Mouse (Mus musculus): ENCODE results near the gene Nmu. TPM values are rescaled to one million over a fixed set of nuclear protein-coding genes. Genes with fewer than 3 reads are reported as not detected.
A peak's percentile ranks its signal among the peaks of the same experiment; 100 is the strongest.

The Nmu gene
- polyA plus RNA-seq (2015; fragmentation: Nextera tagmentation; extraction: Ambion mirVana): 0.17 TPM in 1 of 2 replicates, not detected in the other

GRCm38 (mm10) chr5:76363453-76364104, at the start of gene Nmu:
Gene Nmu, minus strand, starts transcription at chr5:76363788.
- ATAC-seq (ENCODE audit: insufficient read depth, low FRiP score): no peak

GRCm38 (mm10) chr5:76411697-76412096, 48.1 kb upstream of the Nmu start:
- no peaks in the 10 kb centered on the region for H3K9me3 ChIP-seq (replicated peaks; ENCODE audit: control insufficient read depth, low read length)
- H3K36me3 ChIP-seq (ENCODE audit: control insufficient read depth, insufficient read depth, low read length): no peaks in the 10 kb centered on the region
- no peak overlapping the region for H3K27ac ChIP-seq (ENCODE audit: low read length)
- H3K27me3 ChIP-seq (ENCODE audit: control insufficient read depth, insufficient read depth, low read length): no peaks in the 10 kb centered on the region
- no peak overlapping the region for H3K4me3 ChIP-seq (replicated peaks; ENCODE audit: low read length)
- no peak overlapping the region for H3K9ac ChIP-seq (ENCODE audit: low read length)
- no peaks in the 10 kb centered on the region for H3K4me1 ChIP-seq (ENCODE audit: control insufficient read depth, insufficient read depth, low read length)
- ATAC-seq (ENCODE audit: insufficient read depth, low FRiP score): no peak
- no peak overlapping the region for H3K4me2 ChIP-seq (ENCODE audit: low read depth, low read length)
- 49% methylated on average over 4 of the region's 4 CpGs for WGBS

More at GRCm38 (mm10) chr5:76363453-76364104, at the start of gene Nmu:
- WGBS: 5% methylated on average over 35 of the region's 35 CpGs
- Histone ChIP-seq H3K4me2 (ENCODE audit: low read depth, low read length) (peak within 1 kb of the TSS; percentile 58), H3K36me3 (ENCODE audit: control insufficient read depth, insufficient read depth, low read length) (no peaks in the 10 kb centered on the region), H3K4me3 (replicated peaks; ENCODE audit: low read length) (peak within 1 kb of the TSS; percentile 36), H3K9me3 (replicated peaks; ENCODE audit: control insufficient read depth, low read length) (no peaks in the 10 kb centered on the region), H3K9ac (ENCODE audit: low read length) (peak within 1 kb of the TSS; percentile 38; the same call in 1 of the 2 replicates), H3K27ac (ENCODE audit: low read length) (no peak within 1 kb of the TSS), H3K4me1 (ENCODE audit: control insufficient read depth, insufficient read depth, low read length) (peaks cover 5% of the 10 kb centered on the region; the same call in 1 of the 2 replicates), H3K27me3 (ENCODE audit: control insufficient read depth, insufficient read depth, low read length) (peaks cover 2% of the 10 kb centered on the region; the same call in 1 of the 2 replicates)

- no peaks in the 10 kb centered on the region for H3K36me3 ChIP-seq (ENCODE audit: control insufficient read depth, insufficient read depth, low read length)
- H3K9me3 ChIP-seq (replicated peaks; ENCODE audit: control insufficient read depth, low read length): no peaks in the 10 kb centered on the region
- 82% methylated on average over 5 of the region's 5 CpGs for WGBS
- no peak overlapping the region for H3K4me2 ChIP-seq (ENCODE audit: low read depth, low read length)
- H3K27ac ChIP-seq (ENCODE audit: low read length): no peak overlapping the region
- no peaks in the 10 kb centered on the region for H3K27me3 ChIP-seq (ENCODE audit: control insufficient read depth, insufficient read depth, low read length)
- H3K9ac ChIP-seq (ENCODE audit: low read length): no peak overlapping the region
- H3K4me3 ChIP-seq (replicated peaks; ENCODE audit: low read length): no peak overlapping the region
- no peak for ATAC-seq (ENCODE audit: insufficient read depth, low FRiP score)
- H3K4me1 ChIP-seq (ENCODE audit: control insufficient read depth, insufficient read depth, low read length): no peaks in the 10 kb centered on the region
Measured at GRCm38 (mm10) chr5:76394382-76394781, 30.8 kb upstream of the Nmu start.

GRCm38 (mm10) chr5:76389041-76389795, 25.6 kb upstream of the Nmu start:
- Histone ChIP-seq H3K27me3 (ENCODE audit: control insufficient read depth, insufficient read depth, low read length) (no peaks in the 10 kb centered on the region), H3K36me3 (ENCODE audit: control insufficient read depth, insufficient read depth, low read length) (no peaks in the 10 kb centered on the region), H3K27ac (ENCODE audit: low read length) (peak overlapping the region; percentile 6; the same call in 1 of the 2 replicates), H3K4me3 (replicated peaks; ENCODE audit: low read length) (no peak overlapping the region), H3K4me2 (ENCODE audit: low read depth, low read length) (no peak overlapping the region), H3K9me3 (replicated peaks; ENCODE audit: control insufficient read depth, low read length) (no peaks in the 10 kb centered on the region), H3K9ac (ENCODE audit: low read length) (no peak overlapping the region), H3K4me1 (ENCODE audit: control insufficient read depth, insufficient read depth, low read length) (no peaks in the 10 kb centered on the region)
- ATAC-seq (ENCODE audit: insufficient read depth, low FRiP score): peak; percentile 56; the same call in 1 of the 2 replicates
- 66% methylated on average over 10 of the region's 10 CpGs for WGBS

GRCm38 (mm10) chr5:76388474-76388873, 24.9 kb upstream of the Nmu start:
- no peaks in the 10 kb centered on the region for H3K4me1 ChIP-seq (ENCODE audit: control insufficient read depth, insufficient read depth, low read length)
- 72% methylated on average over 2 of the region's 2 CpGs for WGBS
- H3K4me2 ChIP-seq (ENCODE audit: low read depth, low read length): no peak overlapping the region
- no peaks in the 10 kb centered on the region for H3K36me3 ChIP-seq (ENCODE audit: control insufficient read depth, insufficient read depth, low read length)
- no peak overlapping the region for H3K9ac ChIP-seq (ENCODE audit: low read length)
- H3K4me3 ChIP-seq (replicated peaks; ENCODE audit: low read length): no peak overlapping the region
- no peaks in the 10 kb centered on the region for H3K9me3 ChIP-seq (replicated peaks; ENCODE audit: control insufficient read depth, low read length)
- H3K27me3 ChIP-seq (ENCODE audit: control insufficient read depth, insufficient read depth, low read length): no peaks in the 10 kb centered on the region
- no peak overlapping the region for H3K27ac ChIP-seq (ENCODE audit: low read length)
- ATAC-seq (ENCODE audit: insufficient read depth, low FRiP score): no peak

GRCm38 (mm10) chr5:76383673-76384072, 20.1 kb upstream of the Nmu start:
- WGBS: 86% methylated on average over 6 of the region's 6 CpGs
- Histone ChIP-seq H3K9ac (ENCODE audit: low read length) (no peak overlapping the region), H3K27ac (ENCODE audit: low read length) (no peak overlapping the region), H3K9me3 (replicated peaks; ENCODE audit: control insufficient read depth, low read length) (no peaks in the 10 kb centered on the region), H3K4me3 (replicated peaks; ENCODE audit: low read length) (no peak overlapping the region), H3K36me3 (ENCODE audit: control insufficient read depth, insufficient read depth, low read length) (no peaks in the 10 kb centered on the region), H3K4me2 (ENCODE audit: low read depth, low read length) (no peak overlapping the region), H3K27me3 (ENCODE audit: control insufficient read depth, insufficient read depth, low read length) (no peaks in the 10 kb centered on the region), H3K4me1 (ENCODE audit: control insufficient read depth, insufficient read depth, low read length) (no peaks in the 10 kb centered on the region)
- no peak for ATAC-seq (ENCODE audit: insufficient read depth, low FRiP score)

- H3K9me3 ChIP-seq (replicated peaks; ENCODE audit: control insufficient read depth, low read length): no peaks in the 10 kb centered on the region
- WGBS: 70% methylated on average over 5 of the region's 5 CpGs
- H3K4me2 ChIP-seq (ENCODE audit: low read depth, low read length): no peak overlapping the region
- no peak for ATAC-seq (ENCODE audit: insufficient read depth, low FRiP score)
- H3K27ac ChIP-seq (ENCODE audit: low read length): no peak overlapping the region
- no peaks in the 10 kb centered on the region for H3K36me3 ChIP-seq (ENCODE audit: control insufficient read depth, insufficient read depth, low read length)
- H3K4me3 ChIP-seq (replicated peaks; ENCODE audit: low read length): no peak overlapping the region
- no peaks in the 10 kb centered on the region for H3K27me3 ChIP-seq (ENCODE audit: control insufficient read depth, insufficient read depth, low read length)
- no peak overlapping the region for H3K9ac ChIP-seq (ENCODE audit: low read length)
- H3K4me1 ChIP-seq (ENCODE audit: control insufficient read depth, insufficient read depth, low read length): no peaks in the 10 kb centered on the region
Measured at GRCm38 (mm10) chr5:76381836-76382235, 18.2 kb upstream of the Nmu start.

- WGBS: 42% methylated on average over 3 of the region's 3 CpGs
- Histone ChIP-seq H3K4me2 (ENCODE audit: low read depth, low read length) (no peak overlapping the region), H3K4me1 (ENCODE audit: control insufficient read depth, insufficient read depth, low read length) (no peaks in the 10 kb centered on the region), H3K27ac (ENCODE audit: low read length) (no peak overlapping the region), H3K9me3 (replicated peaks; ENCODE audit: control insufficient read depth, low read length) (no peaks in the 10 kb centered on the region), H3K27me3 (ENCODE audit: control insufficient read depth, insufficient read depth, low read length) (no peaks in the 10 kb centered on the region), H3K4me3 (replicated peaks; ENCODE audit: low read length) (no peak overlapping the region), H3K9ac (ENCODE audit: low read length) (no peak overlapping the region), H3K36me3 (ENCODE audit: control insufficient read depth, insufficient read depth, low read length) (no peaks in the 10 kb centered on the region)
- ATAC-seq (ENCODE audit: insufficient read depth, low FRiP score): no peak
Measured at GRCm38 (mm10) chr5:76379216-76379615, 15.6 kb upstream of the Nmu start.

- peak overlapping the region; percentile 12 for H3K27ac ChIP-seq (ENCODE audit: low read length)
- H3K36me3 ChIP-seq (ENCODE audit: control insufficient read depth, insufficient read depth, low read length): no peaks in the 10 kb centered on the region
- peak; percentile 53; the same call in 1 of the 2 replicates for ATAC-seq (ENCODE audit: insufficient read depth, low FRiP score)
- no peak overlapping the region for H3K9ac ChIP-seq (ENCODE audit: low read length)
- 0 out of 2 replicates have a peak, but pooled peaks cover under 1% of the 10 kb centered on the region for H3K27me3 ChIP-seq (ENCODE audit: control insufficient read depth, insufficient read depth, low read length)
- no peak overlapping the region for H3K4me2 ChIP-seq (ENCODE audit: low read depth, low read length)
- 54% methylated on average over 8 of the region's 8 CpGs for WGBS
- H3K4me1 ChIP-seq (ENCODE audit: control insufficient read depth, insufficient read depth, low read length): no peaks in the 10 kb centered on the region
- no peak overlapping the region for H3K4me3 ChIP-seq (replicated peaks; ENCODE audit: low read length)
- H3K9me3 ChIP-seq (replicated peaks; ENCODE audit: control insufficient read depth, low read length): no peaks in the 10 kb centered on the region
Measured at GRCm38 (mm10) chr5:76369215-76369840, 5.7 kb upstream of the Nmu start.

Data from stomach, embryonic 16.5 days (tissue).